Mouse (Mus musculus): ENCODE data around the gene Tmem150a.

DNA sequence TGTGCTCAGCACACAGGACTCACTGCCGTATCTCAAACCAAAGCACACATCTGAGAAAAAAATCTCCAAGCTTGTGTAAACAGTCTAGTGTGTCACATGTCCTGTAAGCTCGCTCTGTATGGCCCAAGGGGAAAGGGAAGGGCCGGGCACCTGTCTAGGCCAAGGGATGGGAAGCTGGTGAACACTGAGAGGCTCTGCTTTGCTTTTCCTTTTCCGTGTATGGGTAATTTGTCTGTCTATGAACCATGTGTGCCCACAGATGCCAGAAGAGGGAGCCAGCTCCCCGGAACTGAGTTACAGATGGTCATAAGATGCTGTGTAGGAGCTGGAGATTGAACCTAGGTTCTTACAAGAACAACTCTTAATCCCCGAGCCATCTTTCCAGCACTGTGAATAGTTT is 29.0 kb upstream of the Tmem150a start:
- peak; percentile 64 for TF ChIP-seq CTCF (IDR thresholded peaks at IDR 0.05; ENCODE audit: low read depth)
- no peak for TF ChIP-seq EP300 (IDR thresholded peaks at IDR 0.05; ENCODE audit: low read depth)

Measured in liver, embryonic 14.5 days (tissue).